Mouse (Mus musculus): ENCODE measurements at regions not wholly inside any gene's neighbourhood (a gene's known extent, or its start where the extent isn't known, plus 50 kb on each side); places are given as distances from the start of the nearest gene placed in this dataset.

- no peak for DNase-seq
Observed at GRCm38 (mm10) chr11:82579841-82580415, 184.2 kb downstream of the Cct6b start.

GRCm38 (mm10) chr11:82576019-82576418 lies 187.3 kb downstream of the Tmem132e start:
- DNase-seq = no peak

GRCm38 (mm10) chr11:82573126-82573525 lies 184.4 kb downstream of the Tmem132e start:
- no peak for DNase-seq

GRCm38 (mm10) chr11:82571525-82571924 lies 182.8 kb downstream of the Tmem132e start:
- DNase-seq = no peak

DNA sequence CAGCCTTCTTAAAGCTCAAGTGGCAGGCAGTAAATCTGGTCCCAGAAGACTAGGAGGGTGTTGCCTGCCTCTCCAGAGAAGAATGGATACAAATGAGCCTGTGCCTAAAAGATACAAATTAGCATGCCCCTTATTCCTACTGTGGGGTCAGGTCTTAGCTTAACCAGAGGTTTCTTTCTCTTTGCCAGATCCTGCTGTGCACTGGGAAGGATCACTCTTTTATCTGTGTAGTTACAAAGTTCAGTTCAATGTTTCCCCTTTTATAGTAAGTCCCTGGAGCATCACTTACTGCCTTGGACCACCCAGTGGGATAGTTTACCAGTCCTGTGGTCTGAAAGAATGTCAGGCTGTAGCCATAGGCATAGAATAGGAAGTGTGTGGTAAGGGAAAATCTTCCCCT lies 181.1 kb downstream of the Tmem132e start:
- no peak for DNase-seq

GRCm38 (mm10) chr11:82568219-82568676 lies 179.5 kb downstream of the Tmem132e start:
- DNase-seq = no peak

DNA sequence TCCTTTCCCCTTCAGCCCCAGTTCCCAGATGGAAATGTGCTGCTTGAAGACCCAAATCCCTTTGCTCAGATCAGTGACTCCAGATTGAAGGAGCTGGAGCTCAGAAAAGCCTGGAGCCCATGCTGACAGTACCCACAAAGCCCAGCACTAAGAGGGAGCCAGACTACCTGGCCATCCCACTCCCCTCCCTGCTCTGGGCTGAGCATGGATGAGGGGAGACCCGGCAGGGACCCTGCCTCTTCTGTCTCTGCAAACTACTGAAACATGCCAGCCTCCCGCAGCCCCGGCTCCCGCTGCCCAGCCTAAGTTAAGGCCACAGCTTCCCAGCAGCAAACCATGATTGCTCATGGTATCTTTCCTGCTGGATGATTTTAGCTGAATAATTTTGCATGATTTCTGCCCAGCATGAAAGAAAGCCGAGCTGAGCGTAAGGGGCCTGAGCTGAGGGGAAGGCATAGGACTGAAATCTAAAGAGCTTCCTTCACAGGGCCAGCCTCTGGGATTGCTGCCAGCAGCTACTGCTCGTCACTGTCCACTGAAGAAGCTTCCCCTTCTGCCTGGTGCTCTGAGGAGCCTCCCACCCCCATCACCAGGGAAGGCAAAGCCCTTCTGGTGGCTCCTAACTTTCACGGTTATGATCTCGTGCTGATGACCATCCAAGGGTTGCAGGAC lies 178.4 kb downstream of the Tmem132e start:
- DNase-seq = peak; percentile 14 to 19

- no peak for DNase-seq
Observed at GRCm38 (mm10) chr11:82566092-82566491, 177.4 kb downstream of the Tmem132e start.

DNA sequence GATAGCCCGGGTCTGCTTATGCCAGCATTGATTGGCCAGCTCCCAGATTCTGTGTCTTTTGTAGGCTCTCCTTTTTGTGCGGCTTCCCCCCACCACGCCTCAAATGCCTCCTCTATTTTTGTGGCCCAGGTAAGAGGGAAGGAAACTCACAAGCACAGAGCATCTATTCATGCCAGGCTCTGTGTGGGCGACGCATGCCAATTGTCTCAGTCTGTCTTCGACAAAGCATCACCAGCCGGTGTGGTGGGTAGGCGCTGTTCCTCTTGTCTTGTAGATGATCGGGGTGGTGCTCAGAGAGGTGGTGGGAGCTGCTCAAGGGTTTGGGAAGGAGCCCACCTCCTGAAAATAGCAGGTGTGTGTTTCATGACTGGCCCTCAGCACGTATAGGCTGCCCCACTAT lies 175.5 kb downstream of the Tmem132e start:
- no peak for DNase-seq

DNA sequence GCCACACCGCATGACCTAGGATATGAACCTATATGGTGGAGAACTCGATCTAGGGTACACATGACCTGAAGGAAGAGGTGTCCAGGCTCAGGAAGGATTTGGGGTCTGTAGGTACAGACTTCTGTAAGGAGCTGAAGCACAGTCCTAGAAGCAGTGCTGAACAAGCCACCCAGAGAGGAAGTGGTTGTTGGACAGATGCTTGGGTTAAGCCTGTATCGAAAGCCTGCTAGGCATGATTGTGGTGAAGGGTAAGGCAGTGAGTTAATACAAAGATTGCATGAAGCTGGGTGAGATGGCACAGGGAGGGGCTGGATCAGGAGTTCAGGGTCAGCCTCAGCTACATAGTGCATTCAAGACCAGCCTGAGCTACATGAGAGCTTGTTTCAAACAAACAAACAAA lies 153.3 kb downstream of the Tmem132e start:
- DNase-seq = no peak

DNA sequence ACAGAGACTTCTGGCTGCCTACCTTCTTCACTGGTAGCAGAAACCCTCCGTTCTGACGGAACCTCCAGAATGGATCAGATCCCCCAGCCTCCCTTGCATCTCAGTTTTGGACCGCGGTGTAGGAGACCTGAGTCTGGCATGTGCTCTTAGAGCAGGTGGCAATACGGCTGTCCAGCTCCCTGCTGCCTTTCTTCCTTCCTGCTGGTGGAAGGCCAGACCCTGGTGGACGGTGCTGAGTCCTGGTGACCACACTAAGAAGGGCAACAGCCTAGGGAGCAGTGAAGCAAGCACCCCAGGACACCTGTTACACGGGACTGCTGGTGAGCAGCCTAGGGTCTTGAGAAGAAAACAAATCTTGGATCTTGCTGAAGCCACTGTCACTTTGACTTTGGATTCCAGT lies 152.7 kb downstream of the Tmem132e start:
- DNase-seq = peak; percentile 71 to 76

GRCm38 (mm10) chr11:82537931-82538330 lies 149.2 kb downstream of the Tmem132e start:
- DNase-seq = no peak

GRCm38 (mm10) chr11:82523200-82523802 lies 134.6 kb downstream of the Tmem132e start:
- DNase-seq = no peak

GRCm38 (mm10) chr11:82521383-82521782 lies 132.7 kb downstream of the Tmem132e start:
- peak; percentile 76 to 82 for DNase-seq

- no peak for DNase-seq
Observed at GRCm38 (mm10) chr11:82518691-82519090, 130.0 kb downstream of the Tmem132e start.

DNA sequence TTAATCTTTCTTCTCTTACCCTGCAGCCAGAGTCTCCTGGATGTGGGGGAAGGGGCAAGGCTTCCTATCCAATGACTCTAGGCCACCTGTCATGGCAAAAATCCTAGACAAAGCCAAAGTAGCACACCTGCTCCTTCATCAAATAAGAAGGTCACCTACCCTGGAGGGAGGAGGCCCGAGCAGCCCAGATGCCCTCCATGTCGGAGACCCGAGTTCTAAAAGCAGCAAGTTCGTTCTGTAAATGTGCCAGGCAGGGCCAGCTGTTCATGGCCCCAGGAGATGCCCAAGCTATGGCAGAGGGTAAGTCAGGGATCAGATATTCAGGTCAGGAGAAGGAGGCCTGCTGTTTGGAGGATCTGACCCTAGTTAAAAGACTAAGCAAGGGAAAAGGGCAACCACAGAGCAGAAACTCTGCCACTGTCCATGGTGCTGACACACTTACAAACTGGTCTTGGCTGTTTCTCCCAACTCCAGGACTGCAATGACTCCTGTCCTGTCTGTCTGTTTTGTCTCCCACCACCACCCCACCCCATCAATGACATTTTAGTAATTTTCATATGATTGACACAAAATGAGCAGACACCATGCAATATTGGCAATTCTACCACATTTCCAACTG lies 125.9 kb downstream of the Tmem132e start:
- peak; percentile 20 to 32 for DNase-seq

DNA sequence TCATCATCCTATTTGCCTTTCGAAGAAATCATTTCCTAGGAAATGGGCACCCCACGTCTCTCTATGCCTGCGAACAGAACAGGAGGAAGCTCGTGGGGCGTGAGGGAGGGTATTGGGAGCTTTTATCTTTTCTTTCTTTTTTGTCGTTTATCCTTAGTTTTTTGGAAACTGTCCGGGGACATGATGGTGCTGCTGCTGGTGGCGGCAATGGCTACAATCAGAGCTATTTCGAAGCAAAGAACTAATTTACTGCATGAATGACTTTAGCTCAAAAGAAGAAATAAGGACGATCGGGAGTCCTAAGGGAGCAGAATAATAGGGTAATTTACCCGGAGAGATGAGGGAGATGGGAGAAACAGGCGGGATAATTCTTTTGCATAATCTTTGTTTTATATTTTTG lies 119.9 kb downstream of the Tmem132e start:
- DNase-seq = no peak
